ENCODE assay signal across 26 mouse cellular contexts in genomic region chr6:38186312-38186950, GRCm38 (mm10).
DNase-seq lines count a peak whose midpoint lies in the region; ATAC-seq and TF ChIP-seq lines count a peak whose summit lies in the region.
"Had no signal": no experiment of that assay in that cellular context is flagged by ENCODE, and none has a peak within 500 bp of the region (broad histone marks: within the 10 kb centered on the region; RNA-seq: fewer than 3 reads in every experiment).

No protein-coding gene starts in this region.

- H3K4me3 ChIP-seq in embryonic facial prominence, embryonic 14.5 days (ENCODE audit: low read depth, low read length) = no peak overlapping the region
- H3K4me3 ChIP-seq in embryonic facial prominence, embryonic 10.5 days = no peak overlapping the region
- no peak overlapping the region for H3K4me3 ChIP-seq in liver, postnatal 0 days (ENCODE audit: low read depth, low read length)
- H3K4me3 ChIP-seq in left cerebral cortex, adult 2 months = no peak overlapping the region
- H3K4me3 ChIP-seq: embryonic facial prominence, embryonic 15.5 days; gastrocnemius, adult 2 months; heart, embryonic 12.5 days; heart, embryonic 15.5 days had no signal

- H3K4me1 ChIP-seq in embryonic facial prominence, embryonic 14.5 days (ENCODE audit: control insufficient read depth, insufficient read depth, low read length) = peaks cover 9% of the 10 kb centered on the region; the same call in 1 of the 2 replicates
- H3K4me1 ChIP-seq in embryonic facial prominence, embryonic 10.5 days = peaks cover 10% of the 10 kb centered on the region
- H3K4me1 ChIP-seq in liver, postnatal 0 days (ENCODE audit: insufficient read depth) = peaks cover 4% of the 10 kb centered on the region; the same call in 1 of the 2 replicates

- no peak for TF ChIP-seq CTCF in liver, postnatal 0 days (IDR thresholded peaks at IDR 0.05; ENCODE audit: low read depth)
- no peak for TF ChIP-seq CTCF in left cerebral cortex, adult 2 months (IDR thresholded peaks at IDR 0.05)

- no peak for ATAC-seq in embryonic facial prominence, embryonic 14.5 days (ENCODE audit: low read depth)
- peak; percentile 67; the same call in 1 of the 2 replicates for ATAC-seq in liver, postnatal 0 days
- ATAC-seq: forebrain, embryonic 14.5 days; forebrain, postnatal 0 days; hindbrain, postnatal 0 days; inflammation-experienced regulatory T-cells, adult 6 months had no signal

- H3K27ac ChIP-seq in embryonic facial prominence, embryonic 14.5 days (replicated peaks; ENCODE audit: low read depth, low read length) = no peak overlapping the region
- no peak overlapping the region for H3K27ac ChIP-seq in embryonic facial prominence, embryonic 10.5 days (replicated peaks)
- H3K27ac ChIP-seq in liver, postnatal 0 days (ENCODE audit: low read depth) = no peak overlapping the region
- no peak overlapping the region for H3K27ac ChIP-seq in left cerebral cortex, adult 2 months
- H3K27ac ChIP-seq: embryonic facial prominence, embryonic 15.5 days; gastrocnemius, adult 2 months; heart, embryonic 15.5 days; hindbrain, embryonic 14.5 days; hindbrain, postnatal 0 days had no signal

- H3K9me3 ChIP-seq in embryonic facial prominence, embryonic 14.5 days (ENCODE audit: control insufficient read depth, low read length) = 0 out of 2 replicates have a peak, but pooled peaks cover 5% of the 10 kb centered on the region
- H3K9me3 ChIP-seq in embryonic facial prominence, embryonic 10.5 days = no peaks in the 10 kb centered on the region; the same call in 1 of the 2 replicates
- no peaks in the 10 kb centered on the region for H3K9me3 ChIP-seq in liver, postnatal 0 days (ENCODE audit: low read length)
- H3K9me3 ChIP-seq: embryonic facial prominence, embryonic 15.5 days; heart, embryonic 12.5 days; heart, embryonic 15.5 days had no signal

- no peak overlapping the region for H3K4me2 ChIP-seq in embryonic facial prominence, embryonic 14.5 days (ENCODE audit: low read depth, low read length)
- no peak overlapping the region for H3K4me2 ChIP-seq in liver, postnatal 0 days (ENCODE audit: low read depth, low read length)
- H3K4me2 ChIP-seq: embryonic facial prominence, embryonic 15.5 days; heart, embryonic 12.5 days; heart, embryonic 15.5 days; hindbrain, embryonic 14.5 days had no signal

- intact Hi-C loops in left cerebral cortex, adult 2 months (cut with DNase I) = no loop called here

- peaks cover 32% of the 10 kb centered on the region for H3K36me3 ChIP-seq in embryonic facial prominence, embryonic 14.5 days (ENCODE audit: control insufficient read depth, insufficient read depth, low read length)
- peaks cover 89% of the 10 kb centered on the region for H3K36me3 ChIP-seq in embryonic facial prominence, embryonic 10.5 days (replicated peaks)
- no peaks in the 10 kb centered on the region for H3K36me3 ChIP-seq in liver, postnatal 0 days (replicated peaks; ENCODE audit: insufficient read depth, low read length)

- no peaks in the 10 kb centered on the region for H3K27me3 ChIP-seq in embryonic facial prominence, embryonic 14.5 days (replicated peaks; ENCODE audit: control insufficient read depth, insufficient read depth, low read length)
- H3K27me3 ChIP-seq in embryonic facial prominence, embryonic 10.5 days (replicated peaks; ENCODE audit: low read depth, poor library complexity, severe bottlenecking) = no peaks in the 10 kb centered on the region
- no peaks in the 10 kb centered on the region for H3K27me3 ChIP-seq in liver, postnatal 0 days (ENCODE audit: insufficient read depth, low read length)
- H3K27me3 ChIP-seq: embryonic facial prominence, embryonic 15.5 days; heart, embryonic 12.5 days; heart, embryonic 15.5 days had no signal

- peak; percentile 35 for DNase-seq in embryonic facial prominence, embryonic 14.5 days (ENCODE audit: low spot score)
- no peak for DNase-seq in embryonic facial prominence, embryonic 10.5 days (ENCODE audit: low spot score)
- no peak for DNase-seq in liver, postnatal 0 days
- DNase-seq in liver (no peak), 3T3-L1 (ENCODE audit: low read depth, low spot score) (peak; percentile 48), NIH3T3 (ENCODE audit: low read depth) (peak; percentile 66)
- no peak for DNase-seq in left cerebral cortex, adult 2 months (ENCODE audit: extremely low spot score in 1 of 2, low spot score in 2 of 2)
- DNase-seq: adrenal gland, adult 2 months; adrenal gland, postnatal 14 days; cerebellum, adult 11 months; cerebellum, adult 2 months; cerebellum, adult 9-11 months; cerebellum, postnatal 25 days; forebrain, postnatal 0 days; gastrocnemius, adult 2 months; gastrocnemius, postnatal 14 days; heart, adult 11 months; heart, postnatal 10 days; heart, postnatal 4 days had no signal

- H3K9ac ChIP-seq in embryonic facial prominence, embryonic 14.5 days (ENCODE audit: low read depth, low read length) = no peak overlapping the region
- H3K9ac ChIP-seq in liver, postnatal 0 days (replicated peaks) = no peak overlapping the region
- H3K9ac ChIP-seq: embryonic facial prominence, embryonic 15.5 days; forebrain, postnatal 0 days; heart, embryonic 12.5 days; heart, embryonic 15.5 days; hindbrain, embryonic 14.5 days had no signal

- 75% methylated on average over 8 of the region's 8 CpGs for WGBS in embryonic facial prominence, embryonic 14.5 days
- WGBS in embryonic facial prominence, embryonic 10.5 days = 94% methylated on average over 8 of the region's 8 CpGs
- 59% methylated on average over 8 of the region's 8 CpGs for WGBS in liver, postnatal 0 days (ENCODE audit: insufficient replicate concordance)

- TF ChIP-seq EP300 in liver, postnatal 0 days (IDR thresholded peaks at IDR 0.05; ENCODE audit: low read depth) = no peak

Comparison
In these comparisons a context has a peak if more than half of its experiments do, and no peak if none do; other contexts are left out.
1. DNase-seq: peak in embryonic facial prominence, embryonic 14.5 days (single experiment), 3T3-L1 (single experiment) and NIH3T3 (single experiment); none in embryonic facial prominence, embryonic 10.5 days (single experiment), liver, postnatal 0 days (single experiment), liver (single experiment) and left cerebral cortex, adult 2 months (0 of 2).